Mouse (Mus musculus) urinary bladder, postnatal 25 days (tissue): ENCODE data around the gene Bbx.

Source experiments
- DNase-seq: peaks from one replicate; pipeline ENCODE4 v3.0.0; 2022; ENCODE audit warnings: low spot score

The Bbx gene

DNA sequence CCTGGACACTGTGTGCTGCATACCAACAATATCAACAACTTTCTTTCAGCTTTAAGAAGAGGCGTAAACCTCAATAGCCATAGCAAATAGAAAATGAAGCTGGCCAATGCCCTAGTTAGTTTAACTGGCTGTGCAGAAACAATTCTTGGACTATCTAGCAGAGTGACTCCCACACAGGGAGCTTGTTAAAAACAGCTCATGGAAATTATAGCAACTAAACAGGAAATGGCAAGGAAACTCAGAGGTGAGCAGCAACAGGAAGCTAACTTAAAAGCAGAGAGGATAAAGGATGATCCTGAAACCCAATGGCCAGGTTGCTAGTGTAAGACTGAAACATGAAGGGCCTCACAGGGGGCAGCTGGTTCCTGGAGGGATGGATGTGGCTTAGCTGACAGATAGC lies 203.4 kb downstream of the Bbx start:
- no peak for DNase-seq

DNA sequence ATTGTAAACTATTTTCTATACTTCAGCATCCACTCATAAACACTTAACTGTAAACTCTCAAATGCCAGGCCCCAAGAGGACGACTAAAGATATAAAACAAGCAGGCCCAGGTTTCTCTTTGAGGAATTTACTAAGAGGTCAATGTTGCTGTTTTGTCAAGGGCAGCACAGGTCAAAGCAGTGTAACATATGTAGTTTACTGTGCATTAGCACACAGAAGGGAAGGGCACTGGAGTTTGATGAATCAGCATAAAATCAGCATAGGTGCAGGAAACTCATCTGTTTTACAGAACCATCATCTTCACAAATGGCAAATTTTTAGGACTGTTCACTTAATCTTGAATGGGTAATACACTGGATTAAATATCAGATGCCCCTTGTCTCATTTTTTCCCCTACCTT lies 205.9 kb downstream of the Bbx start:
- DNase-seq, result no peak

DNA sequence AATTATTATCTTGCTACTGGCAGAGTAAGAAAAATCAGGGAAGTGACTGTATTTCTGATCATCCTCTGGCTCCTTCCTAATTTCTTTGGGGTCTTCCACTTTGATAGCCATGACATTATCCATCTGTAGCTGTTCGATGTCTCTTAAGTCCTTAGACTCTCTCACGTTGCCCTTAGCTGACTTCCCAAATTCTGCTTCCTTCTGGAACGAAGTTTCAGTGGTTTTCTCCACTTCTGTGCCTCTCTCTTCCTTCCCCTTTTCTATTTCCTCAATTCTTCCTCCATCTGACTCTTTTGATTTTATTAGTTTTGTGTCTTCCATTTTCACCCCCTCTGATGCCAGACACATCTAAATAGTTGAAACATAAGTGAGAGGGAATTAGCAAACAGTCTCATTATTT lies 207.2 kb downstream of the Bbx start:
- DNase-seq, result no peak

DNA sequence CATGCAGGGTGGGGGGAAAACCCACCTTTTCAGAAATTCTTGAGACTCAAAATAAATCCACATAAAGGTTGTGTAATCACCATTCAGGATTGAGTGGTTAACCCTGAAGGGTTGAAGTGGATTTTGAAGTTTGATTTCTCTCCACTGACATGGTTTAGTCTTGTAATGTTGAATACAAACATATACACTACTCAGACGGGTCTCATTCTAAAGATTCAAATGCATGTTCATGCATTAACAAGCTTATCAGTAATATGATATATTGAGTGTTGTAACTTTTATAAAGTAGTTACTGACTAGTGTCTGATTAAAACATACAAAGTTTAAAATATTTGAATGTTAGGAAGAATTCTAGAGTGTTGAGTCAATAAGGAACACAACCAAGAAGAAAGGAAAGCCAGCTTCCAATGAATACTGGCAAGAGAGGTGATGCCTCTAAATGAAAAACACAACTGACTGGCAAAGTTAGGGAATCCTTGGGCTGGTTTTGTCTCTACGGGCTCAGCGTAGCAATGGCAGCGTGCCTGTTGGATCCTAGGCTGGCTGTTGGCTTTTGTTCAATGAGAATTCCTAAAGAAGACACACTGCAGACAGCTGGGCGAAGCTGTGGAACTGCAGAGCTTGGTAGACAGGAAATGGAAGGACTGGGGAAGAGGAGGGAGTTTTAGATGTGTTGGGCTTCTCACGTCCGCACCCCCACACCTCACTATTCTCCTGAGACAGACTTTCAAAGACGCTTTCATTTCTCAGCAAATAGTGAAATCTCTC lies 211.3 kb downstream of the Bbx start:
- no peak for DNase-seq

DNA sequence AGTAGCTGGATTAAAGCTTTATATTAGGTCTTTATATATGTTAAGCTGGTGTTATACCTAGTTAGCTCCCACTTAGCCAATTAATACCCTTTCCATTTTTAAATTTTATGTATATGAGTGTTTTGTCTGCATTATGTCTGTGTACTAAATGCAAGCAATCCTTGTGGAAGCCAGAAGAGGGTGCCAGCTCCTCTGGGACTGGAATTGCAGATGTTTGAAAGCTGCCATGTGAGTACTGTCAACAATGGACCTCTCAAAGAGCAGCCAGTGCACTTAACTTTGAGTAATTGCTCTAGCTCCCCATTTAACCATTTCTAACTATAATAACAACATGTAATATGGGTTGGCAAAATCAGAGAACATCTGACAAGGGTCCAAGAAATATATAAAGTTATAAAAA lies 215.1 kb downstream of the Bbx start:
- no peak for DNase-seq

DNA sequence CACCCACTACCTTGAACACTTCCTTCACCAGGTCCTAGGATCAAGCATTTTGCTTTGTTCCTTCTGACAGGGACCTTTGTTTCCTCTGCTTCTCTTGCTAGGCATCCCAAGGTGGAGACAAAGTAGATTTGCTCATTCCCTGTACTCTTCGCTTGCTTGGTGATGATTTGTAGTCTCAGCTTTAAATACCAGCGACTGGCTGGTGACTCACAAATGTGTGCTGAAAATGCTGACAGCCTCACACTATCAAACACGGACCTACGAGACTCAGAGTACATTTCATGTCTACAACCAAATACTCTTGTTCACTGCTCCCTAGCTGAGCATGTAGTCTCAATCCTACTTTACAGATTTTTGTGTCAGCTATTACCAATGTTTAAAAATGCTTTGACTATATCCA lies 220.5 kb downstream of the Bbx start:
- no peak for DNase-seq

DNA sequence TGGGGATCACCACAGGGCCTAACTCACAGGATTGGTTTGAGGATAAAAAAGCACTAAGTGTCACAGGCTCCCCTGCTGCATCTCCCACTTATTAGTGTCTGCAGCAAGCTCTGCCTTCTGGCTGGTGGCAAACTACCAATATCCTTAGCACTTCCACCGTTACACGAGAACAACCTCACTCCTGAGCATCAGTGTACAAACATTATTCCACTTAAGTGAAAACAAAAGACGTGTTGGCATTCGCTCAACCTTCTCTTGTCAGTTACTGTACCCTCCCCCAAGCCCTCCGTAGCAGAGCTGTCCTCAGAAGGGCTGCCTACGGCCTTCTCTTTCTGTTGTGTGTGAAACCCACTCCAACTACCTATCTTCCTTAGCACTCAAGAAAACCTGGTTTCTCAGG lies 221.0 kb downstream of the Bbx start:
- no peak for DNase-seq

DNA sequence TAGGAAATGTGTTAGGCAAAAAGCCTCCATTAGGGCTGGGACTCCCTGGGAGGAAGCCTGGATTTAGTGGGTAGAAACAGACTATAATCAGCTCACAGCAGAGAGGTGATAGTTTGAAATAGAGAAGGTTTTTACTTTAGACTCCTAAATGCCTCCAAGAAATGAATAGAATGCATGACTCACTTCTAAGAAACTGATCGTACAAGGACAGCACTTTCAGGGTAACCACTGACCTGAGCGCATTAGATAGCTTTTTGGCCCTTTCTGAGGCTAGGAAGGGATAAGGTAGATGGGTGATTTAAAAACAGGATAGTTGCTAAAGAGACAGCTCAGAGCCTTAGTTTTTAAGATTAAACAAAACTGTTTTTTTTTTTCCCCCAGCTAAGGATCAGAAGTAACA lies 221.4 kb downstream of the Bbx start:
- DNase-seq, result no peak

DNA sequence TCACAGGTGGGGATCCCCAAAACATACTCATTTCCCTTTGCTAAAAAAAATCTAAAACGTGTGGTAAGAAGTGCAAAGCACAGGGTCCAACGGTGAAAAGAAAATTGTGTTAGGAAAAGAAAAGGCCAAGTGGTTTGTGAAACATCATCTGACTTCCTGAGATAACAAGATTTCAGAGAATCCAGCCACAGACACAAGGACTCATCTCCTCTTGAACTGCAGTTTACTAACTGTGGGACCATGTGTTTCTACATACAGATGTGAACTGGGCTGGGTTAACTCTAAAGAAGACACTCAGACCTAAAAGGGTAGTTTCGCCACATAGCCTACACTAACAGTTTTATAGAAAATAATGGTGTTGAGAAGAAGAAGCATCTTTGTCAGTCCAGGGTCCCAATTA lies 227.2 kb downstream of the Bbx start:
- DNase-seq, result no peak

DNA sequence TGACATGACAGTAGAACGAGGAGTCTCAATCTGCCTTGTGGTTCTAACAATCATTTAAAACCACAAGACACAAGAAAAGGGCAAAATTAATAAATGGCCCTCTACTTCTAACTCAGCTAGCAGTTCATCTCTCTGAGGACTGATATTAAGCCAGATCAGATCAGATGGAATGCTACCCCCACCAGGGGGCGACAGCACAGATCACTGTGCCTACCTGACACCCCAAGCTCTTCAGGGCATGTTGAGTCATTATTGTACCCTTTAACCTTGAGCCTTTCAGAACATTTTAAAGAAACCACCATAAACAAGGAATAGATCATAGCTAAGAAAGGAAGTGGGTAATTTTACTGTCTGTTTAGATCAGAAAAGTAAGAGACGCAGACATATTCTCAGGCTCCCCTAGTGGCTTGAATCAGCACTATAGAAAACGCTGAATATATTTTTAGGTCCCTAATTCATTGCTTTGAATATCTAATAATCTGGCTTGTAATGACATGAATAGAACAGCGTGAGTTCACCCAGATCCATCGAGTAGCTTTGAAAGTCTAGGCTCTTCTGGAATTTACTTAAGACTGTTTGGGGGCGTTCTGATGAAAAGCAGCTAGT lies 230.5 kb downstream of the Bbx start:
- DNase-seq, result peak; percentile 22

DNA sequence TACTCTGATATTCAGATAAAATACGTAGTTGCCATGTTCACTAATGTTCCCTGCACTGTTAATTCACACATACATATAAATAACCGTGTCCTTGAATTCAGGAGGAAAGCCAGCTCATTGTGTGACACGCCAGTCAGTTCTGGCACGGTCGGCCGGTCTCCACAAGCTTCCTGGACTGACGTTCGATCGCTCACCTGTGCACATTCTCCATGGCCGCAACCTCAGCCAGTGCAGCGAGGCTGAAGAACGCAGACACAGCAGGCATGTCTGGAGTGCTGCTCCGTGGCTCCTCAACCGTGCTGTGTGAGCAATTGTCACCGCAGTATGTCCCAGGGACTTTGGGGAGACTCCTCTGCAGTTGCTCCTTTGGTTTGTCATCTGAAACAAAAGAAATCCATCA lies 232.0 kb downstream of the Bbx start:
- DNase-seq, result no peak

DNA sequence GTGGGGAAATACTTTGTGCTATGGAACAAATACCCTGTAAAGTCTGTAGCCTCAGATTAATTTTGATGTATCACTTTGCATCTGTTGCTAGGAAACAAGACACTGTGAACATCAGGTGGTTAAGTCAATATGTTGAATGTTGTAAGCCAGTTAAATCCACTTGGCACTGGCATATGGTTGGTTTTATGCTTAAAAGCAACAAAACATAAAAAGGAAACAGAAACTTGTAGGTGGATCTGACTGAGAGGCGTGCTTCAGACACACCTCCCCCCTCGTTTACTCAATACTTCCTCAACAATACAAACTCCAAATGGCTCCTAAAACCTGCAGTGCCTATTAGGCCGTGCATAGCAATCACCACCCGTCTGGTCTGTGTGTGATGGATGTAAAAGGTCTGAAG lies 236.1 kb downstream of the Bbx start:
- DNase-seq, result no peak

DNA sequence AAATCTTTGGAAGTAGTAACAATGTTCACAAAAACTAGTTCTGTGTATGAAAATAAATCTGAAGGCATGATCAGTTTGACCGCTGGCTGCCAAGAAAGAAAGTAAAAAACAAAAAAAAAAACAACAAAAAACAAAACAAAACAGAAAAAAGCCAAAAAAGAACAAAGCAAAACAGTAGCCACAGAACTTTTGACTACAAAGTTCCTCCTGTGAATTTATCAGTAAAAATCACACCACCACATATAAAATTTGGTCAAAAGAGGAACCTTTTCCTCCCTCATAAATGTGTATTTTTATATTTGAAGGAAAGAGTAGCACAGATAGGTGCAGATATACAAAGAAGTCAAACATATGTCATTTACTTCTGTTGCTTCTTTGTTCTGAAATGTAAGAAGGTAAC lies 239.6 kb downstream of the Bbx start:
- DNase-seq, result no peak

DNA sequence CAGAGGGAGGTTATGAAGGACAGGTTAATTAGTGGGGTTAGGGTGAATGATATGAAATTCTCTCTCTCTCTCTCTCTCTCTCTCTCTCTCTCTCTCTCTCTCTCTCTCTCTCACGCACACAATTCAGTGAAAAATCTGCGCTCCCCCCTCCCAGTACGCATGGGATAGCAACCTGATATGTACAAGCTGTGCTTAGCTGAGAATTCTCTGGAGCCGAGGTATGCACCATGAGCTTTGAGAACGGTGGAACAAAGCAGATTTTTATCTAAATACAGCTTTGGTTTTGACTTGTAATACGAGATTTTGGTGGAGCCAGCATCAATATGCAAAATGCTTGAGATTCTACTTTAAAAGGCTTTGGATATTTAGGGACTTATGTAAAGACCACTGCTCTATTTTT lies 243.1 kb downstream of the Bbx start:
- DNase-seq, result no peak

DNA sequence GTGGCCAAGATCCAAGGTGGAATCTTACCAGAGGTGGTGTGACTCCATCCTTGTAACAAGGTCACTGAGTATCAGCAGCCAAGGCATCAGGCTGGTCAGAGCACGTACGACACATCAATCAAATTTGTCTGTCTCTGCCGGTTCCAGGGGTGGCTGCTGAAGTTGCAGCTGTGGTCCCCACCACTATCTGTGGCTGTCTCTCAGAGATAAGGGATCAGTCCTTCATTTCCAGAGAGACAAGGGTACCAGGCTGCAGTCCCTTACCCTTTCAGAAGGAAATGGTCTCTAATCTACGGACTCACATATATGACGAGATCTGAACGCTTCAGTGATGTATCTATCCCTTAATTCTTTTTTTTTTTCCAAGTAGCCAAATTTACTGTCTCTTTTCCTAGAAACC lies 245.6 kb downstream of the Bbx start:
- no peak for DNase-seq

DNA sequence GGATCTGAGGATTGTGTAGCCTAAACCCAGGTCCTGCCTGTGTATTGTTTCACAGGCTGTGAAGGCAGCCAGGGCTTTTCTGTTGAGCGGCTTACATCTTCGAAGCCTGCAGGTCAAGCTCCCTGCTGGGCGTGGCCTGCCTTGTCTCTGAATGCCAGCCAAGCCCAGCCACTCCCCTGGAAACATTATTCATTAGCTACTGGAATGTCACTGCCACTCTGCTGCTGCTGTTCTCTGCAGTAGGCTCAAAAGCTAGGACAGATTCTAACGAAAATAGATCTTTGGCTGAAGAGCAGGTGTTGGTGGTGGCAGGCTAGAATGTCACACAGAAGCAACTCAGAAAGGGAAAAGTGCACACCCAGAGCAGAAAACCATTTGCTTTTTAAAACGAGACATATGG lies 247.1 kb downstream of the Bbx start:
- peak; percentile 9 for DNase-seq

DNA sequence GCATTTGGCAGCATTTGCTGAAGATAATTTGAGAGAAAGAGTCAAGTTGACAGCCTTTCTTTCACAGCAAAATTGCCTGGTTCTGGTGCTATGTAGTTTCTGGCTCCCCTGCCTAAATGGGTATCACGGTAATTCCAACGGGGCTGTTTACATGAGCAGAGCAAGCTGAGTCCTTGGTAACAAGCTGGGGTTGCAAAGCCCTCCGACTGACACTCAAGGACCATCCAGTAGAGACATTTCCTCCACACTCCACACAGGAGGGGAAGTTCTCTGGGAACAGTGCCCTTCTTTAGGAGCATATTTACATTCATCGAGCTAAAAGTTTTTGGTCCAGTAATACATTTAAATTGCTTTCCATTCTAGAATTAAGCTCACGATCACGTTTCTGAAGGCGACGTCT lies 249.2 kb downstream of the Bbx start:
- DNase-seq, result no peak

DNA sequence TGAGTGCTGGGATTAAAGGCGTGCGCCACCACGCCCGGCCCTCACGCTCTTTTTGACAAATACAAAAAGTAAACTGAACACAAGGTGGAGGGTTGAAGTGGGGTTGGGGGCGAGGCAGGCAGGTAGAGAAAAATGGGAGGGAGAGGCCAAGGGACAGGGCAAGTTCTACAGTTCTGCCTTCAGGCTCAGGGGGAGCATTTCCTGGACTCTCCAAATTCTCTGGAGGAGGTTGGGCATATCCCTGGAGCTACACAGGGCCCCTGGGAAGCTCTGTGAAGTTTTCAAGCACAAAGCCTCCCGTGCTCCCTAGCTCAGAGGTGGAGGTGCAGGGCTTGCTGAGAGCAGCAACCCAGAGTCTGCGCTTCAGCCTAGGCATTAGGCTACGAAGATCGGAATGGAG lies 249.6 kb downstream of the Bbx start:
- DNase-seq, result no peak

DNA sequence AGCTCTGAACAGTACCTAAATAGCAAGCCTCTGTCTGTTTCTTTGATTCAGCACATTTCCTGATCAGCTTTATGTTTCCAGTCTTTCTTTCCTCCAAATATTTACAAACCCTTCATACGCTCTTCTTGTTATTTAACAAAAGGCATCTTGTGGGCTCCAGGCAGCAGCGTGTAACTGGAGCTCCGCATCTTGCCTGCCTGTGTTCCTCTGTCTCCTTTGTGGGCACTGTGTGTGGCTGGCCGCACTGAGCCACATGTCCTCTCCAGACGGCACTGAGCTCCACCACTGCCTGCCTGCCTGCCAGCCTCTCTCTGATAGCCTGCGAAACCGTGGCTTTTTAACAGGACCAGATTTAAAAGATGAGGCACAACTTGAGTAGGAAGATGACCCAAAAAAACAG lies 259.4 kb downstream of the Bbx start:
- DNase-seq, result no peak

DNA sequence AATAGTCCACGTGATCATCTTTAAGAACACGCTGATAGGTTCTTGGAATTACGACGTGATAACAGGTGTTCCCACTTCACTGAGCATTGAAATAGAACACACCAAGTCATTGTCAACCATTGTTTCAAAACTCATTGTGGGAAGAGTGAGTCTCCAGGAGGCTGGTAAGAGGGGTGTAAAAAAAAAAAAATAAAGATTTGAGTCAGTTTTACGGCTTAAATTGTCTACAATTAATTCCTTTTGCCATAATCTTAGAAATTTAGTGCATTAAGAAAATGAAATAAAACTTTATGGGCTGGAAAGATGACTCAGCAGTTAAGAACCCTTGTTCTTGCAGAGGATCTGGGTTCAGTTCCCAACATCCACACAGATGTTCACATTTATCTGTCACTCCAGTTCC lies 261.4 kb downstream of the Bbx start:
- DNase-seq, result no peak

DNA sequence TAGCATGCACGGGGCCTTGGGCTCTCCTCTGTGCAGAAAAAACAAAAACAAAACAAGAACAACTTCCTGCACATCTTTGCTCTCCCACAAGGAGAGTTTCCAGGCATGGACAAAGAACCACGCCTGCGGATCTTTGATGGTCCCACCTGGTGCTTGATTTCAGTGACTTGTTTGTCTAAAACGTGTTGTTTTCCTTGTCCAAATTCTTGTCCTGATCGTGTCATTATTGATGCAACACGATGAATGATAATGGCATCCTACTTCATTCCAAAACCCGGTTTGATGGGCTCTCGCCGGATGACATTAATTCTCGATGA lies 264.2 kb downstream of the Bbx start:
- DNase-seq, result no peak

DNA sequence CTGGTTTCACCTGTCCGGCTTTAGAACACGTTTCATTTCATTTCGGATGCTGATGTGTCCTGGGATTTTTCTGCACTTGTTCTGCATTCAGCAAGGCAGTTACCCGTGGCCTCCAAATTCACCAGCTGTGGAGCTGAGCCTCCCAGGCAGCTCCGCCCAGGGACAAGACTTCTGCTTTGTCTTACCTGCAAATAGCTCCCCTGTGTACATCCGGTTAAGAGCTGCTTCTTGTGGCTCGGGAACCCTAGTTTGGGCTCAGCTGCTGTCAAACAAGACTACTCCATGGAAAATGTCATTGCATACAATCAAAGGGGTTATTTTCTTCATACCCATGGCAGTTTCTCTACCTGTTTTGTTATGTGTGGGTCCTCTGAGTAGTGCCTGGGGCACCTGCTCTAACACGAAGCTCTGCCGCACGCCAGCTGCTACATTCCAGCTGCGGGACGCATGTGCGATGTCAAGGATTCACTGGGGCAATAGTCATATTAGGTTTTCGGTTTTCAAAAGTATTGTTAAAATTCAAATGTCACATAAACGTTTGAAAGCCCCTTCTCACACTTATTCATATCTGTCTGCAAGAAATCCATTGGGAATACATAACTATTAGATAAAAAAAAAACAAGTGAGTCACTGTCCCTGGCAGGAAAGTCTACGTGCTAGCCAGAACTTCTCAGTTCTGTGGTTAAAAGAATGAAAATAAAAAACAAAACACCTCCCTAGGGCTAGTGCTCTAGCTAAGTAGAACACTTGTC lies 264.8 kb downstream of the Bbx start:
- no peak for DNase-seq

DNA sequence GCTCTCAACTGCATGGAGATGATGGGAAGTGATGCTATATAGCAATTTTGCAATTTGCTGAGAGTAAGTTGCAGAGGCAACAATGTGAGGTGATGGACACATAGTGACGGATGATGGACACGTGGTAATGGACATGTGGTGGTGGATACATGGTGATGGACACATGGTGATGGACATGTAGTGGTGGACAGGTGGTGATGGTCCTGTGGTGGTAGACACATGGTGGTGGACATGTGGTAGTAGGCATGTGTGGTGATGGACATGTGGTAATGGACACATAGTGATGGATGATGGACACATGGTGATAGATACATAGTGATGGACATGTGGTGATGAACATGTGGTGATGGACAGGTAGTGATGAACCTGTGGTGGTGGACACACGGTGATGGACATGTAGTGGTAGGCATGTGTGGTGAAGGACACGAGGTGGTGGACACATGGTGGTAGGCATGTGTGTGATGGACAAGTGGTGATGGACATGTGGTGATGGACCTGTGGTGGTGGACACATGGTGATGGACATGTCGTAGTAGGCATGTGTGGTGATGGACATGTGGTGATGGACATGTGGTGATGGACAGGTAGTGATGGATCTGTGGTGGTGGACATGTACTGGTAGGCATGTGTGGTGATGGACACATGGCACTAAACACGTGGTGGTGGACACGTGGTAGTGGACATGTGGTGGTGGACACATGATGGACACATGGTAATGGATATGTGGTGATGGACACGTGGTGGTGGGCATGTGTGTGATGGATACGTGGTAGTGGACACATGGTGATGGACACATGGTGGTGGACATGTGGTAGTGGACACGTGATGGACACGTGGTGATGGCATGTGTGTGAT lies 271.5 kb downstream of the Bbx start:
- DNase-seq, result no peak
